Mouse (Mus musculus) limb, embryonic 14.5 days (tissue): Measurements from ENCODE around the gene Gm4881. TPM values are rescaled to one million over a fixed set of nuclear protein-coding genes. Genes with fewer than 3 reads are reported as not detected.

Source experiments
- ATAC-seq: fragments of 200-750 bp; cut with Nextera tagmentation; 2 replicates; pipeline ENCODE4 v1.8.0; 2017; ENCODE audit warnings: low read depth, moderate number of reproducible peaks, moderate TSS enrichment; ENCODE audit not compliant: low FRiP score
- DNase-seq: peaks from one replicate; pipeline ENCODE4 v3.0.0-alpha.2; 2015; ENCODE audit warnings: low spot score
- H3K27ac ChIP-seq: fragments of 300-500 bp; sonication (generic); replicated peaks from 2 replicates; pipeline ENCODE4 v1.5.1; 2014; ENCODE audit warnings: low read depth, mild to moderate bottlenecking, low read length, moderate library complexity, mixed read lengths
- H3K27me3 ChIP-seq: fragments of 300-500 bp; sonication (generic); 2 replicates; pipeline ENCODE4 v1.6.1; 2014; ENCODE audit warnings: low read length, mixed read lengths; ENCODE audit not compliant: control insufficient read depth, insufficient read depth
- H3K36me3 ChIP-seq: fragments of 300-500 bp; sonication (generic); 2 replicates; pipeline ENCODE4 v1.6.1; 2014; ENCODE audit warnings: mild to moderate bottlenecking, low read length, moderate library complexity, mixed read lengths; ENCODE audit not compliant: control insufficient read depth, insufficient read depth
- H3K4me1 ChIP-seq: fragments of 300-500 bp; sonication (generic); 2 replicates; pipeline ENCODE4 v1.6.1; 2014; ENCODE audit warnings: antibody characterized with exemption, low read length, mixed read lengths; ENCODE audit not compliant: control insufficient read depth, insufficient read depth
- H3K4me2 ChIP-seq: fragments of 300-500 bp; sonication (generic); replicated peaks from 2 replicates; pipeline ENCODE4 v1.6.1; 2014; ENCODE audit warnings: low read depth, mild to moderate bottlenecking, low read length, moderate library complexity; ENCODE audit not compliant: severe bottlenecking
- H3K4me3 ChIP-seq: fragments of 300-500 bp; sonication (generic); replicated peaks from 2 replicates; pipeline ENCODE4 v1.5.1; 2014; ENCODE audit warnings: low read length
- H3K9ac ChIP-seq: fragments of 300-500 bp; sonication (generic); 2 replicates; pipeline ENCODE4 v1.6.1; 2014; ENCODE audit warnings: mild to moderate bottlenecking, low read depth, low read length, moderate library complexity; ENCODE audit not compliant: severe bottlenecking
- H3K9me3 ChIP-seq: fragments of 300-500 bp; sonication (generic); 2 replicates; pipeline ENCODE4 v1.6.1; 2016; ENCODE audit warnings: low read length; ENCODE audit not compliant: control insufficient read depth
- POLR2A ChIP-seq: fragments of 200-500 bp; IDR thresholded peaks from 2 replicates; pipeline ENCODE4 v1.8.0; 2012; ENCODE audit warnings: inconsistent platforms, mild to moderate bottlenecking, moderate library complexity, borderline replicate concordance; ENCODE audit not compliant: insufficient read depth, insufficient read length; ENCODE audit errors: extremely low read depth
- WGBS: fragments of 180-500 bp; shearing (Covaris S2); extraction: QIAGEN DNeasy Blood & Tissue Kit; methylation state at CpG from one replicate; pipeline ENCODE4 v1.1.7; 2014; 5-methylcytosine and 5-hydroxymethylcytosine counted together
- polyA plus RNA-seq, 2 experiments: library from polyadenylated mRNA; depleted of rRNA in 1 of 2; stranded (reverse) in 1 of 2; unstranded in 1 of 2; fragments of >200 nt; fragmentation: Nextera tagmentation in 1 of 2; extraction: Ambion mirVana in 1 of 2; gene quantifications; 2 replicates each; pipeline versions ENCODE4 v1.2.1 to v1.2.3; 2012 to 2014

Gm4881 gene
- polyA plus RNA-seq, 2 experiments, result 0.06 TPM; not detected in 1

DNA sequence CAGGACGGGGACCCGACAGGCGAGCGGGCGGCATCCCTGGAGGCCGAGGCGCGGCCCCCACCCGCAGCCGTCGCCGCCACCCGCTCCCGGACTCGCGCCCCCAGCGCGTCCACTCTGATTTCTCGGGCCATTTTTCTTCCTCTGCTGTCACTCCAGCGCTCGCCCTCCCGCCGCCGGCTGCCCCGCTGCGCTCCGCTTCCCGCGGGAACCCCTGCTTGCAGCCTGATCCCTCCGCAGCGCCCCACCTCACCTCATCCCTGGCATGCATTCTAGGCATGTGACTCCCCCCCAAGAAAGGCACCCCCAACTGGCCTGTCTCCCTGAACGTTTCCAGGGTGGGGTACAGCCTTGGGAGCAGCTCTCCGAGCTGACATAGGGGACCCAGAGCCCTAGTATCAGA is 10.9 kb upstream of the Gm4881 start:
- 2% methylated on average over 12 of the region's 33 CpGs for WGBS
- peak overlapping the region; percentile 61 for H3K9ac ChIP-seq
- H3K4me3 ChIP-seq, result peak overlapping the region; percentile 42
- H3K27me3 ChIP-seq, result peaks cover 69% of the 10 kb centered on the region
- no peak for TF ChIP-seq POLR2A
- H3K4me2 ChIP-seq, result peak overlapping the region; percentile 63
- no peak for DNase-seq
- ATAC-seq, result no peak
- no peaks in the 10 kb centered on the region for H3K36me3 ChIP-seq
- no peaks in the 10 kb centered on the region for H3K9me3 ChIP-seq
- no peaks in the 10 kb centered on the region; the same call in 1 of the 2 replicates for H3K4me1 ChIP-seq
- no peak overlapping the region for H3K27ac ChIP-seq

DNA sequence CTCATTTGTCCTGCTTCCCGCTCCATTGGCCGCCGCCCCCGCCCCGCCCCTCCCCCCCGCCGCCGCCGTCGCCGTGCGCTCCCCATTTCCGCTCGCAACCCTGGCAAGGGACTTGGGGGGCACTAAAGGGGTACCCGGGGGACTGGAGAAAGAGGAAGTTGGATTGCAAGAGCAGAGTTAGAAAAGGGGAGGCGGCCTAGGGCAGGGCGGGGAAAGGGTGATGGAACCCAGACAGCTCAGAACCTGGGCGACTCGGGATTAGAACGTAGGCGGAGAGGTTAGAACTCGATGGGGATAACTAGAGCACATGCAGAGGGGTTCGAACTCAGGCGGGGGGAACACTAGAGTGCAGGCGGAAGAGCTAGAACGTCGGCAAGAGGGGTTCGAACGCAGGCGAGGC is 10.2 kb upstream of the Gm4881 start:
- Histone ChIP-seq H3K9me3 (no peaks in the 10 kb centered on the region), H3K4me3 (peak overlapping the region; percentile 42), H3K27me3 (peaks cover 76% of the 10 kb centered on the region), H3K36me3 (no peaks in the 10 kb centered on the region), H3K9ac (peak overlapping the region; percentile 61), H3K4me2 (peak overlapping the region; percentile 63), H3K4me1 (no peaks in the 10 kb centered on the region; the same call in 1 of the 2 replicates), H3K27ac (no peak overlapping the region)
- TF ChIP-seq POLR2A, result no peak
- WGBS, result 1% methylated on average over 24 of the region's 30 CpGs
- ATAC-seq (no peak; the same call in 1 of the 2 replicates), DNase-seq (peak; percentile 10)

DNA sequence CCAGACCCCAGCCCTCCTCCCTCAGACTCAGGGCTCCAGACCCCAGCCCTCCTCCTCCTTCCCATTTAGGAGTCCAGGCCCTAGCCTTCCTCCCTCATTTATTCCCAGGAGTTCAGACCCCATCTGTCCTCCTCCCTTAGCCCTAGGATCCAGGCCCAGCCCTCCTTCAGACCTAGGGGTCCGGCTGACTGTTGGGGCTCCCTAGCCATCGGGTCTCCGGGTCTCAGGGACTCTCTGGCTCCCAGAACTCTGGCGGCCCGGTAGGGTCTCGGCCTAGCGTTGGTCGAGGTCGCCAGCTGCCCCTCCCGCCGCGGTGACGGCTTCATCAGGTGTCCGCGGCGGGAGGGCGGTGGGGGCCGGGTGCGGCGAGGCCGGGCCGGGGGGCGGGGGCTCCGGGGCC is 9.7 kb upstream of the Gm4881 start:
- no peaks in the 10 kb centered on the region; the same call in 1 of the 2 replicates for H3K4me1 ChIP-seq
- TF ChIP-seq POLR2A, result no peak
- H3K27ac ChIP-seq, result no peak overlapping the region
- DNase-seq, result no peak
- 5% methylated on average over 14 of the region's 24 CpGs for WGBS
- H3K9me3 ChIP-seq, result no peaks in the 10 kb centered on the region
- peaks cover 81% of the 10 kb centered on the region for H3K27me3 ChIP-seq
- peak overlapping the region; percentile 42 for H3K4me3 ChIP-seq
- H3K4me2 ChIP-seq, result peak overlapping the region; percentile 63
- H3K36me3 ChIP-seq, result no peaks in the 10 kb centered on the region
- ATAC-seq, result no peak; the same call in 1 of the 2 replicates
- H3K9ac ChIP-seq, result peak overlapping the region; percentile 61

DNA sequence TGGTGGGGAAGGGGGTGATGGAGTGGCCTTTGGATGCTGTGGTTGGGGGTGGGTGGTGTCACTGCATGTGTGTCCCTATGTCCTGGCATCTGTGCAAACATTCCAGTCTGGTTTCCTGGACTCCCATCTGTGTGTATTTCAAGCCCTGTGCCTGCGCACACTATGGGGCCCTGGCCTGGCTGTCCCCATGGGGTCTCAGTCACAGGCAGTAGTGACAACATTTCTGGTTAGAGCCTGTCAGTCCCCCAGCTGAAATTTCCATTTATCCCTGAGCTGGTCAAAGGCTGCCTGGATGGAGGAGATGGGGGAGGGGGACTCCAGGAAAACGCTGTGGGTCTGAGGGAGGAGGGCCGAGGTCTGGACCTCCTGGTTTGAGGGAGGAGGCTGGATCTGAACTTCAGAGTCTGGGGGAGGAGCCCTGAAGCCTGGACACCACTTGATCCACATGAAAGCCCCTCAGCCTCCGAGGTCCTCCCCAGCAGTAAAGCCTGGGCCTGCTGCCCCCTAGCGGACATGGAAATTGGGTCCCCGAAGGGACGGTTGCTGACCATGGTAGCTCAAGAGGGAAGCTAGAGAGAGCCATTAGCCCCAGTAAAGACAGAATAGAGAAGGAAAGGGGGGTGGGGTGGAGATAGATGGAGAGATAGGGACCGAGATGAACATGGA is 5.8 kb upstream of the Gm4881 start:
- Histone ChIP-seq H3K9me3 (no peaks in the 10 kb centered on the region), H3K9ac (no peak overlapping the region), H3K4me1 (no peaks in the 10 kb centered on the region; the same call in 1 of the 2 replicates), H3K27me3 (peaks cover 98% of the 10 kb centered on the region), H3K27ac (no peak overlapping the region), H3K4me3 (no peak overlapping the region), H3K36me3 (no peaks in the 10 kb centered on the region), H3K4me2 (no peak overlapping the region)
- ATAC-seq (peak; percentile 62), DNase-seq (peak; percentile 45)
- WGBS, result 2% methylated on average over 8 of the region's 8 CpGs
- no peak for TF ChIP-seq POLR2A

DNA sequence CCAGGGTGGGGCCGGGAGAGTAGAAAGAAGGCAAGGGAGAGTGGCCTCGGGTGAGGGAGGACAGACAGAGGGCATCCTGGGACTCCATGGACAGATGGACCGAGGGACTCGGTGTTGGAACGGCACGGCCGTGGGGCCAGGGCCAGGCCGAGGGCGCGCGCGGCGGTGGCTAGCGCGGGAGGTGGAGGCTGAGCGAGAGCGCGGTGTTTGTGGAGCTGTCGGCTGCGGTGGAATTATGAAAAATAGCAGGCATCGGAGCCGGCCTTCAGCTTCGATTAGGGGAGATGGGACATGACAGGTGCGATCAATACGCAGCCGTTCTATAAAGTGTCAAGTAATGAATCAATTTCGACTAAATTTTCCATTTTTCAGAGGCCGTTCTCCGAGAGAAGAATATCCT is 4.5 kb upstream of the Gm4881 start:
- Histone ChIP-seq H3K27ac (no peak overlapping the region), H3K4me2 (no peak overlapping the region), H3K9me3 (no peaks in the 10 kb centered on the region), H3K27me3 (peaks cover 98% of the 10 kb centered on the region), H3K9ac (no peak overlapping the region), H3K4me1 (0 out of 2 replicates have a peak, but pooled peaks cover 2% of the 10 kb centered on the region), H3K36me3 (no peaks in the 10 kb centered on the region), H3K4me3 (no peak overlapping the region)
- 2% methylated on average over 29 of the region's 29 CpGs for WGBS
- no peak for TF ChIP-seq POLR2A
- DNase-seq (no peak), ATAC-seq (no peak)
